Mouse (Mus musculus): ENCODE measurements around the gene Shld1. TPM values are rescaled to one million over a fixed set of nuclear protein-coding genes. Genes with fewer than 3 reads are reported as not detected.

The Shld1 gene
- polyA plus RNA-seq, 1 experiment from 2014 or later: 14.1 TPM

DNA sequence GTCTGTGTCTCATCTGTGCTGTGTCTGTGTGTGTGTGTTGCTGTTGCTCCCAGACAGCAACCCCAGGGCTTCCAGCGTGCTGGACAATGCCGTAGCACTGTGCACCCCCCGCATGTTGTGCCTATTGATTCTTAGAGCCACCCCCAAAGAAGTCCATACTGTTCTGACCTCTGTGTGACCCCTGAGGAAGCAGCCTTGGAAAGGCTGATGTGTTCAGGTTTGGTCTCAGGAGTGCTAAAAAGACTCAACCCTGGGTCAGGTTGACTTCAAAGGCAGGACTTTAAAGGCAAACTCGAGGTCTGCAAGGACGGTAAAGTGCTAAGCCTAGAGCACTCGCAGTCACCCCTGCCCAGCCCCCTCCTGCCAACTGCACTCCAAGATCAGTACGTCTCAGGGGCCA lies 11.0 kb downstream of the Shld1 start:
- Histone ChIP-seq H3K4me2 (no peak overlapping the region), H3K4me1 (replicated peaks; ENCODE audit: control insufficient read depth, insufficient read depth, low read length) (peaks cover 40% of the 10 kb centered on the region)

GRCm38 (mm10) chr2:132698420-132698819 lies 11.7 kb downstream of the Shld1 start:
- no peaks in the 10 kb centered on the region for H3K9me3 ChIP-seq (ENCODE audit: control insufficient read depth, low read length)
- ATAC-seq (replicated peaks; ENCODE audit: low FRiP score) (no peak), DNase-seq (ENCODE audit: low spot score) (no peak)
- no peak overlapping the region for H3K4me2 ChIP-seq
- no peaks in the 10 kb centered on the region for H3K36me3 ChIP-seq (ENCODE audit: control insufficient read depth, insufficient read depth, low read length)
- H3K27me3 ChIP-seq (replicated peaks; ENCODE audit: control insufficient read depth, insufficient read depth, low read length): no peaks in the 10 kb centered on the region
- 77% methylated on average over 6 of the region's 6 CpGs for WGBS
- H3K9ac ChIP-seq (ENCODE audit: low read depth, low read length): no peak overlapping the region
- H3K27ac ChIP-seq (ENCODE audit: low read depth, low read length): no peak overlapping the region
- H3K4me1 ChIP-seq (replicated peaks; ENCODE audit: control insufficient read depth, insufficient read depth, low read length): peaks cover 38% of the 10 kb centered on the region
- no peak overlapping the region for H3K4me3 ChIP-seq (ENCODE audit: low read depth, low read length)

More for the DNA sequence above, 11.0 kb downstream of the Shld1 start:
- WGBS: 67% methylated on average over 7 of the region's 7 CpGs
- H3K27ac ChIP-seq (ENCODE audit: low read depth, low read length): peak overlapping the region; percentile 1; the same call in 1 of the 2 replicates
- ATAC-seq (replicated peaks; ENCODE audit: low FRiP score) (no peak), DNase-seq (ENCODE audit: low spot score) (no peak)
- no peaks in the 10 kb centered on the region for H3K36me3 ChIP-seq (ENCODE audit: control insufficient read depth, insufficient read depth, low read length)
- no peak overlapping the region for H3K4me3 ChIP-seq (ENCODE audit: low read depth, low read length)
- no peaks in the 10 kb centered on the region for H3K9me3 ChIP-seq (ENCODE audit: control insufficient read depth, low read length)
- H3K27me3 ChIP-seq (replicated peaks; ENCODE audit: control insufficient read depth, insufficient read depth, low read length): no peaks in the 10 kb centered on the region
- H3K9ac ChIP-seq (ENCODE audit: low read depth, low read length): no peak overlapping the region

DNA sequence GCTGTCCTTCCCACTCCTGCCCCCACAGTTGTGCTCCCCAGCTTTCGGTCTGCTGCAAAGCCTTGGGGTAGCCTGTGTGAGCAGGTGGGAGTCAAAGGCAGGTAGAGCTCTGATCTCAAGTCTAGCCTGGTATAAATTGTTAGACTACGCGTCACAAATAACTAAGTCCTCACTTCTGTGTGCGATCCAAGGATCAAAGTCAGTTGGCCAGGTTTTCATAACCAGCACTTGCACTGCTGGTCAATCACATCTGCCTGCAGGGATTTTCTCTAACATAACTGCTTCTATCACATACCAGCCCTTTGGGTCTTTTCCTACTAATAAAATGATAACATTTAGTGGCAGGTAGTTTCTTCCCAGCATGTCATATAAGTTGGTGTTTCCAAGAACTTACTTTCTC lies 14.2 kb downstream of the Shld1 start:
- WGBS: 92% methylated on average over 4 of the region's 4 CpGs
- no peak for ATAC-seq (replicated peaks; ENCODE audit: low FRiP score)
- H3K9ac ChIP-seq (ENCODE audit: low read depth, low read length): no peak overlapping the region
- H3K4me3 ChIP-seq (ENCODE audit: low read depth, low read length): no peak overlapping the region
- DNase-seq (ENCODE audit: low spot score): no peak
- H3K4me1 ChIP-seq (replicated peaks; ENCODE audit: control insufficient read depth, insufficient read depth, low read length): peaks cover 15% of the 10 kb centered on the region
- H3K27me3 ChIP-seq (replicated peaks; ENCODE audit: control insufficient read depth, insufficient read depth, low read length): no peaks in the 10 kb centered on the region
- no peak overlapping the region for H3K27ac ChIP-seq (ENCODE audit: low read depth, low read length)
- no peaks in the 10 kb centered on the region for H3K36me3 ChIP-seq (ENCODE audit: control insufficient read depth, insufficient read depth, low read length)
- no peaks in the 10 kb centered on the region for H3K9me3 ChIP-seq (ENCODE audit: control insufficient read depth, low read length)
- no peak overlapping the region for H3K4me2 ChIP-seq

DNA sequence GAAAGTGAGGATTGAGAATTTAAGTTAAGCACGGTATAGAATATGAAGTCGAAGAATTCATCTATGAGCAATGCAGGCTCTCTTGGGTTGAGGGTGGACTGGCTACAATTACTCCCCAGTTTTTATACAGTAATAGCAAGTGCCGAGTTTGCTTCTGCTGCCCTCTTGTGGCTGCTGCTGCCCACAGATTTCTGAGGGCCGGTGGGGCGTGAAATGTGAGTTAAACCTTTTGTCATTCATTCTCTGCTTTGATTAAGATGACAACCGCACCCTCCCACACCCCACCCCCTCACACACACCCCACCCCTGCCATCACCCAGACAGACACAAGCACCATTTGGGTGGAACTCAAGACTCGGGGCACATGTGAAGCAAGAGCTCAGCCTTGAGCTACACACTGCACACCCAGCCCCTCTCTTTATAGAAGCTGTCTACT lies 14.7 kb downstream of the Shld1 start:
- Histone ChIP-seq H3K4me3 (ENCODE audit: low read depth, low read length) (no peak overlapping the region), H3K4me1 (replicated peaks; ENCODE audit: control insufficient read depth, insufficient read depth, low read length) (peaks cover 12% of the 10 kb centered on the region), H3K9me3 (ENCODE audit: control insufficient read depth, low read length) (no peaks in the 10 kb centered on the region), H3K4me2 (no peak overlapping the region), H3K27me3 (replicated peaks; ENCODE audit: control insufficient read depth, insufficient read depth, low read length) (no peaks in the 10 kb centered on the region), H3K27ac (ENCODE audit: low read depth, low read length) (no peak overlapping the region), H3K36me3 (ENCODE audit: control insufficient read depth, insufficient read depth, low read length) (no peaks in the 10 kb centered on the region), H3K9ac (ENCODE audit: low read depth, low read length) (no peak overlapping the region)
- DNase-seq (ENCODE audit: low spot score) (no peak), ATAC-seq (replicated peaks; ENCODE audit: low FRiP score) (peak; percentile 51)
- 23% methylated on average over 7 of the region's 7 CpGs for WGBS

GRCm38 (mm10) chr2:132705251-132705992 lies 18.7 kb downstream of the Shld1 start:
- no peak overlapping the region for H3K4me3 ChIP-seq (ENCODE audit: low read depth, low read length)
- WGBS: 83% methylated on average over 10 of the region's 10 CpGs
- H3K4me1 ChIP-seq (replicated peaks; ENCODE audit: control insufficient read depth, insufficient read depth, low read length): no peaks in the 10 kb centered on the region
- H3K4me2 ChIP-seq: no peak overlapping the region
- no peaks in the 10 kb centered on the region for H3K9me3 ChIP-seq (ENCODE audit: control insufficient read depth, low read length)
- no peak for ATAC-seq (replicated peaks; ENCODE audit: low FRiP score)
- H3K27me3 ChIP-seq (replicated peaks; ENCODE audit: control insufficient read depth, insufficient read depth, low read length): no peaks in the 10 kb centered on the region; the same call in 1 of the 2 replicates
- DNase-seq (ENCODE audit: low spot score): no peak
- no peaks in the 10 kb centered on the region for H3K36me3 ChIP-seq (ENCODE audit: control insufficient read depth, insufficient read depth, low read length)
- no peak overlapping the region for H3K27ac ChIP-seq (ENCODE audit: low read depth, low read length)
- H3K9ac ChIP-seq (ENCODE audit: low read depth, low read length): no peak overlapping the region

DNA sequence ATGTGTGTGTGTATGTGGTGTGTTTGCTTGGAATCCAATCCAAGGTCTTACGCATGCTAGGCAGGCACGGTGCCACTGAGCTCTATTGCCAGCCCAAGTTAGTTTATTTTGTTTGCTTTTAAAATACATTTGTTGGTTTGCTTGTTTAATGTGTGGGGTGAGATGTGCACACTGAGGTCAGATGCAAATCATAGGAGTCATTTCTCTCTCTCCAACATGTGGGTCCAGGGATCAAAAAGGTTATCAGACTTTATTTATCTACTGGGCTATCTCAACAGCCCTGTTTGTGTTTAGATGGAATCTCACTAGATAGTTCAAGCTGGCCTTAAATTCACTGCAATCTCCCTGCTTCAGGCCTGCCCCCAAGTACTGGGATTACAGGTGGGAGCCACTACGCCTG lies 19.6 kb downstream of the Shld1 start:
- H3K4me1 ChIP-seq (replicated peaks; ENCODE audit: control insufficient read depth, insufficient read depth, low read length): no peaks in the 10 kb centered on the region
- H3K4me2 ChIP-seq: no peak overlapping the region
- no peak overlapping the region for H3K9ac ChIP-seq (ENCODE audit: low read depth, low read length)
- WGBS: 82% methylated on average over 3 of the region's 3 CpGs
- ATAC-seq (replicated peaks; ENCODE audit: low FRiP score) (peak; percentile 40; the same call in 1 of the 2 replicates), DNase-seq (ENCODE audit: low spot score) (no peak)
- no peaks in the 10 kb centered on the region for H3K36me3 ChIP-seq (ENCODE audit: control insufficient read depth, insufficient read depth, low read length)
- H3K27me3 ChIP-seq (replicated peaks; ENCODE audit: control insufficient read depth, insufficient read depth, low read length): no peaks in the 10 kb centered on the region; the same call in 1 of the 2 replicates
- H3K27ac ChIP-seq (ENCODE audit: low read depth, low read length): no peak overlapping the region
- no peaks in the 10 kb centered on the region for H3K9me3 ChIP-seq (ENCODE audit: control insufficient read depth, low read length)
- H3K4me3 ChIP-seq (ENCODE audit: low read depth, low read length): no peak overlapping the region

DNA sequence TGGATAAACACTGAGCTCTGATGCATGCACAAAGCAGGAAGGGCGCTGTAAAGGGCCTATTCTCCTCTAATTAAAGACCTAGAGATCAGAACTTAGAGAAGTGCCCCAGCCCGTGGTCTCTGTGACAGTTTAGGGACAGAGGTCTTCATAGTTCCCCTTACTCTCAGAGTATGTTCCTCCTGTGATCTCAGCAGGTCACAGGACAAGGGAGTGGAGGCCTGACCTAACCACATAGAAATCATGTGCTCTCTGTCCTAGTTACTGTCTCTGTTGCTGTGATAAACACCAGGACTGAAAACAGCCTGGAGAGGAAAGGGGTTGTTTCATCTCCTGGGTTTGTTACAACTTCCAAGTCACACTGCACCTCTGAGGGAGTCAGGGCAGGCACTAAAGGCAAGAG lies 23.8 kb downstream of the Shld1 start:
- Histone ChIP-seq H3K27ac (ENCODE audit: low read depth, low read length) (no peak overlapping the region), H3K4me3 (ENCODE audit: low read depth, low read length) (no peak overlapping the region), H3K9me3 (ENCODE audit: control insufficient read depth, low read length) (no peaks in the 10 kb centered on the region), H3K36me3 (ENCODE audit: control insufficient read depth, insufficient read depth, low read length) (no peaks in the 10 kb centered on the region), H3K27me3 (replicated peaks; ENCODE audit: control insufficient read depth, insufficient read depth, low read length) (no peaks in the 10 kb centered on the region; the same call in 1 of the 2 replicates), H3K4me2 (no peak overlapping the region), H3K9ac (ENCODE audit: low read depth, low read length) (no peak overlapping the region), H3K4me1 (replicated peaks; ENCODE audit: control insufficient read depth, insufficient read depth, low read length) (no peaks in the 10 kb centered on the region)
- WGBS: 61% methylated on average over 2 of the region's 2 CpGs
- no peak for ATAC-seq (replicated peaks; ENCODE audit: low FRiP score)
- no peak for DNase-seq (ENCODE audit: low spot score)

GRCm38 (mm10) chr2:132712061-132712460 lies 25.3 kb downstream of the Shld1 start:
- Histone ChIP-seq H3K4me1 (replicated peaks; ENCODE audit: control insufficient read depth, insufficient read depth, low read length) (no peaks in the 10 kb centered on the region), H3K9ac (ENCODE audit: low read depth, low read length) (no peak overlapping the region), H3K4me2 (no peak overlapping the region), H3K27me3 (replicated peaks; ENCODE audit: control insufficient read depth, insufficient read depth, low read length) (no peaks in the 10 kb centered on the region; the same call in 1 of the 2 replicates), H3K36me3 (ENCODE audit: control insufficient read depth, insufficient read depth, low read length) (no peaks in the 10 kb centered on the region), H3K9me3 (ENCODE audit: control insufficient read depth, low read length) (no peaks in the 10 kb centered on the region), H3K27ac (ENCODE audit: low read depth, low read length) (no peak overlapping the region), H3K4me3 (ENCODE audit: low read depth, low read length) (no peak overlapping the region)
- no peak for ATAC-seq (replicated peaks; ENCODE audit: low FRiP score)
- WGBS: 90% methylated on average over 8 of the region's 8 CpGs
- no peak for DNase-seq (ENCODE audit: low spot score)

DNA sequence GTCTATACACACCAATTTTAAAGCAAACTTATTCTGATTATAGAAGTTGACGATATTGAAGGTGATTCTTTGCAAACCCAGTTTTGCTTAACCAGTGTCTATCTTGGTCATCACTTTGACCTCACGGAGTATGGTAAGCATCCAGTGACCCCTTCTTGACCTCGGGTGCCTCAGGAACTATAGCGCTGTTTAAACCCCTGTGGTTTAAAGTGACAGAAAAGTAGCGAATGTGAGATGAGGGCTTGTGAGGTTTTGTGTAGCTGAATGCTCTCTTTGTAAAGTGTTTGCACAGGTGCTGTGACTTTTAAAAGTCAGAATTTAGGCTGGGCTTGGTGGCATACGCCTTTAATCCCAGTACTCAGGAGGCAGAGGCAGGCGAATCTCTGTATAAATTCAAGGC lies 27.8 kb downstream of the Shld1 start:
- no peak overlapping the region for H3K27ac ChIP-seq (ENCODE audit: low read depth, low read length)
- H3K4me3 ChIP-seq (ENCODE audit: low read depth, low read length): no peak overlapping the region
- H3K4me2 ChIP-seq: no peak overlapping the region
- H3K9ac ChIP-seq (ENCODE audit: low read depth, low read length): no peak overlapping the region
- H3K4me1 ChIP-seq (replicated peaks; ENCODE audit: control insufficient read depth, insufficient read depth, low read length): no peaks in the 10 kb centered on the region
- no peak for DNase-seq (ENCODE audit: low spot score)
- H3K9me3 ChIP-seq (ENCODE audit: control insufficient read depth, low read length): no peaks in the 10 kb centered on the region
- no peaks in the 10 kb centered on the region for H3K36me3 ChIP-seq (ENCODE audit: control insufficient read depth, insufficient read depth, low read length)
- H3K27me3 ChIP-seq (replicated peaks; ENCODE audit: control insufficient read depth, insufficient read depth, low read length): no peaks in the 10 kb centered on the region; the same call in 1 of the 2 replicates
- no peak for ATAC-seq (replicated peaks; ENCODE audit: low FRiP score)
- 83% methylated on average over 7 of the region's 7 CpGs for WGBS
